Mouse (Mus musculus): ENCODE results near the gene Adk.

DNA sequence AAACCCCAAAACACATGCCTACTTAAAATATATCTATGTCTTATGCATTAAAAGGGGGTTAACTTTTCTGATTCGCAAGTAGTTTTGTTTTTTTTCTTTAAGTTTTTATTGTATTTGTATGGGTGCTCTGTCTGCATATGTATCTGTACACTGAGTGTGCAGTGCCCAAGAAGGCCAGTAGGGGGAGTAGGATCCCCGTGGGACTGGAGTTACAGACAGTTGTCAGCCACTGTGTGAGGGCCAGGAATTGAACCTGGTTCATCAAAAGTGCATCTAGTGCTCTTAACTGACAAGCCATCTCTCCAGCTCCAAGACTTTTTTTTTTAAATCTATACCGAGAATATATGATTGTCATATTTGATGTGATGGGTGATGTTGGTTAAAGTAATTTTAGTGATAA lies 1.6 kb upstream of the Adk start:
- TF ChIP-seq CTCF (IDR thresholded peaks at IDR 0.05; ENCODE audit: low read depth) = peak; percentile 48
- no peak for TF ChIP-seq EP300 (IDR thresholded peaks at IDR 0.05; ENCODE audit: low read depth)

Measured in heart, postnatal 0 days (tissue).